Mouse (Mus musculus) limb, embryonic 12.5 days (tissue): ENCODE measurements around the gene Fbh1. TPM values are rescaled to one million over a fixed set of nuclear protein-coding genes. Genes with fewer than 3 reads are reported as not detected.
A peak's percentile ranks its signal among the peaks of the same experiment; 100 is the strongest.

Experiments used
- ATAC-seq: fragments of 200-750 bp; cut with Nextera tagmentation; 2 replicates; pipeline ENCODE4 v1.8.0; 2017; ENCODE audit warnings: low read depth, moderate TSS enrichment; ENCODE audit not compliant: insufficient number of reproducible peaks, insufficient read depth, low FRiP score, low TSS enrichment
- H3K27ac ChIP-seq: fragments of 300-500 bp; sonication (generic); 2 replicates; pipeline ENCODE4 v1.5.1; 2016; ENCODE audit warnings: mild to moderate bottlenecking, moderate library complexity
- H3K27me3 ChIP-seq: fragments of 300-500 bp; sonication (generic); 2 replicates; pipeline ENCODE4 v1.6.1; 2016; ENCODE audit warnings: mild to moderate bottlenecking, moderate library complexity
- H3K36me3 ChIP-seq: fragments of 300-500 bp; sonication (generic); 2 replicates; pipeline ENCODE4 v1.6.1; 2016; ENCODE audit warnings: mild to moderate bottlenecking, moderate library complexity
- H3K4me1 ChIP-seq: fragments of 300-500 bp; sonication (generic); replicated peaks from 2 replicates; pipeline ENCODE4 v1.6.1; 2016
- H3K4me2 ChIP-seq: fragments of 300-500 bp; sonication (generic); 2 replicates; pipeline ENCODE4 v1.6.1; 2016; ENCODE audit warnings: mild to moderate bottlenecking, moderate library complexity
- H3K4me3 ChIP-seq: fragments of 300-500 bp; sonication (generic); replicated peaks from 2 replicates; pipeline ENCODE4 v1.5.1; 2016; ENCODE audit warnings: mild to moderate bottlenecking
- H3K9ac ChIP-seq: fragments of 300-500 bp; sonication (generic); replicated peaks from 2 replicates; pipeline ENCODE4 v1.6.1; 2016; ENCODE audit warnings: mild to moderate bottlenecking, moderate library complexity
- H3K9me3 ChIP-seq: fragments of 300-500 bp; sonication (generic); 2 replicates; pipeline ENCODE4 v1.6.1; 2016; ENCODE audit warnings: mild to moderate bottlenecking, moderate library complexity
- WGBS: fragments of 180-500 bp; shearing (Covaris S2); methylation state at CpG from one replicate; pipeline ENCODE4 v1.1.7; 2016; 5-methylcytosine and 5-hydroxymethylcytosine counted together
- polyA plus RNA-seq: library from polyadenylated mRNA; unstranded; fragments of >200 nt; fragmentation: Nextera tagmentation; extraction: Ambion mirVana; gene quantifications from 2 replicates; pipeline ENCODE4 v1.2.1, GENCODE M21; 2016

Gene Fbh1
- 144 and 146 TPM in 2 replicates for polyA plus RNA-seq

DNA sequence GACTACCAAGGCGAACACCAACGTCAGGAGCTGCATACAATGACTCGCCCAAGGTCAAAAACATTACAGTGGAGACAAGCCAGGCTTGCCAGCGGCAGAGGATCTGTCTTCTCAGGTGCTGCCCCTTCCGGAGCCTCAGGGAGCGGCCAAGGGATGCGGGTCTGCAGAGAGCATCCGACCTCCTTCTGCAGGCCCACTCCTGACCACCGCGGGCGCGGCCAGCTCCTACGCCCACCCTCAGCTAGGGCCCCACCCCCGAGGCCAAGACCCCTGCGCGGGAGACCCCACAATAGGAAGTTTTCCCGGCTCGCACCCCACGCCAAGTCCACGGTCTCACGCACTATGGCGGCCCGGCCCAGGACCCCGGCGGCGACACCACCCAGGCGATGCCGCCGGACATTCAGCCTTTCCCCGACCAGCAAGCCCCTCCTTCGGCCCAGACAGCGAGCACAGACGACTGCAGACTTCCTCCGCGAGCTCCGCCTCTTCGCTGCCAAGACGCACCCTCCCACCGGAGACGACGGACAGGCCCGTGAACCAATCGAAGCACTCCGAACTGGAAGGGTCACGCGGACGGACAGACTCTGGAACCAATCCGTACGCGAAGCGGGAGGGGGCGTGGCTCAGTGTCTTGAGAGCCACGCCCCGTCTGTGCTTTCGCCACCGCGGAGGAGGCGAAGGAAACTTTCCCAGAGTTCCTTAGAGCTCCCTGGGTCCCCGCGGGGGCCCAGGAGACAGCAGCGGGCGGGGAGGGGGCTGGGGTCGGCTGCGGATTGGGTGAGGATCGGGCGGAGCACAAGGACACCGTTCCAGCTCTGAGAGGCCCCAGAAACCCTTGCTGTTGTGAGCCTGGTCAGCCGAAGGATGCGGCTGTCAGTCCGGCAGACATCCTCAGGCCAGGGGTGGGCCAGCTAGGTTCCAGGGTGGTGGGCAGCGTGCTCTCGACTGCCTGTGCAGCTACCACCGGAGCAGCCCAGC is at the start of gene Fbh1, which contains the start of gene Ankrd16:
Fbh1 (minus strand) TSS at position 492 of the 978 bp plus-strand sequence.
Ankrd16 (plus strand) TSS at position 786 of the 978 bp plus-strand sequence.
- H3K9me3 ChIP-seq = no peaks in the 10 kb centered on the region
- ATAC-seq = peak; percentile 96
- WGBS = under 1% methylated on average over 73 of the region's 73 CpGs
- H3K36me3 ChIP-seq = peaks cover 21% of the 10 kb centered on the region
- peak within 1 kb of the TSS; percentile 94 for H3K27ac ChIP-seq
- H3K4me1 ChIP-seq = peaks cover 23% of the 10 kb centered on the region
- H3K27me3 ChIP-seq = no peaks in the 10 kb centered on the region
- H3K4me2 ChIP-seq = peak within 1 kb of the TSS; percentile 78
- peak within 1 kb of the TSS; percentile 78 for H3K4me3 ChIP-seq
- H3K9ac ChIP-seq = peak within 1 kb of the TSS; percentile 83

DNA sequence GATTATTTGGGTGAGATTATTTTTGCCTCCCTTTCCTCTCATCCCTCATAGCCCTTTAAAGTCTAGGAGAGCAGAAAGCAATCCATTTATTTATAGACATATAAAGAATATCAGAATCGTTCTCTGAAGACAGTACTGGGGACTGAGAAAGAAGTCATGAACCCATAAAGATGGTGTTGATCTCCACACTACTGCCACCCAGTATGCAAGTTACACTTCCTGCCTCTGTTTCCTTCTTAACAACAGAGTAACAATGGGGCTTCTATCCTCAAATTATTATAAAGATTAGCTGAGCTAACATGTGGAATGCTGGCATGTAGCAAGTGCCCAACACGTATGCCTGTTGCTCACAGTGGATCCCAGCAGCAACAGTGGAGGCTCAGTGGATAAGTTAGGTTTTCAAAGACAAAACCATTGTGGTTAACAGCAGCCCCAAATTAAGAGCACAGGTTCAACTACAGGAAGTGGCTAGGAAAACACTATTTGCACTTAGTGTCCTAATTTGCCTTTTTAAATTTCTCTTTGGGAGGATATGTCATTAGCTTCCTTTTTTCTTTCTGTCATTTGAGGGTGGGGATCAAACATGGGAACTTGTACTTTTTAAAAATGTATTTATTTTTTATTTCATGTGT is 24.0 kb upstream of the Fbh1 start:
- Histone ChIP-seq H3K4me1 (no peaks in the 10 kb centered on the region), H3K36me3 (no peaks in the 10 kb centered on the region), H3K9ac (no peak overlapping the region), H3K27me3 (no peaks in the 10 kb centered on the region), H3K4me3 (no peak overlapping the region), H3K27ac (no peak overlapping the region), H3K9me3 (no peaks in the 10 kb centered on the region), H3K4me2 (no peak overlapping the region)
- no peak for ATAC-seq
- WGBS = 84% methylated on average over 2 of the region's 2 CpGs

DNA sequence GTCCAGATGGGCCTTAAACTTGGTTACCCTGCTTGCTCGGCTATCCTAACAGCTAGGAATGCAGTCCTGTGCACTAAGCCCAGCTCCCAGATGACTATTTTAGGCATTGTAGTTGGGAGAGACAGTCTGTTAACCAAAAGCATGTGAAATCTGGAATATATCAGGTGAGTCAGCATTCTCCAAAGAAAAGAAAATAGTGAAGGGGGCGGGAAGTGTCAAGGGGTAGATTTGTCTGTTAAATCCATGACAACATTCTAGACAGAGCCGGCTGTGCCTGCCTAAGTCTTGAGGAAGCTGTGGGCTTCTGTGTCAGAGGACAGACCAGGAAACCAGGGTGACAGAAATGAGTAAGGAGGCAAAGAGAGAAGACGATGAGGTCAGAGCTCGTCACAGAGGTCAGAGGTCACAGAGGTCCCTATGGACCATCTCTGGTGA is 20.6 kb upstream of the Fbh1 start:
- Histone ChIP-seq H3K4me2 (no peak overlapping the region), H3K27me3 (no peaks in the 10 kb centered on the region), H3K9ac (no peak overlapping the region), H3K9me3 (no peaks in the 10 kb centered on the region), H3K36me3 (peaks cover 16% of the 10 kb centered on the region), H3K4me3 (no peak overlapping the region), H3K4me1 (no peaks in the 10 kb centered on the region), H3K27ac (no peak overlapping the region)
- peak; percentile 33; the same call in 1 of the 2 replicates for ATAC-seq
- 58% methylated on average over 5 of the region's 5 CpGs for WGBS

DNA sequence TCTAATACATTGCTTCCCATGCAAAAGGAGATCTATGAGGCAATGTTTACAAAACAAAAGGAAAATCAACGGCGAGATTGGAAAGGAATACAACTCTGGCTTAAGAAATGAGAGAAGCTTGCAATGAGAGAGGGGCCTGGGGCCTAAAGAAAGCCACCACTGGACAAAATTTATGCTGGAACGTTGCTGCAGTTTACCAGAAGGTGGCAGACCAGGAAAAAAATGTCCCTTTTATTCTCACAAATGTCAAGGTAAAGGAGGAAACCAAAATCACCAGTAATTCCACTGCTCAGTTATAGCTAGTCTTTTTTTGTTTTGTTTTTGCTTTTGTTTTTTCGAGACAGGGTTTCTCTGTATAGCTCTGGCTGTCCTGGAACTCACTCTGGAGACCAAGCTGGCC is 17.3 kb upstream of the Fbh1 start:
- no peak for ATAC-seq
- H3K4me3 ChIP-seq = no peak overlapping the region
- WGBS = 78% methylated on average over 4 of the region's 4 CpGs

DNA sequence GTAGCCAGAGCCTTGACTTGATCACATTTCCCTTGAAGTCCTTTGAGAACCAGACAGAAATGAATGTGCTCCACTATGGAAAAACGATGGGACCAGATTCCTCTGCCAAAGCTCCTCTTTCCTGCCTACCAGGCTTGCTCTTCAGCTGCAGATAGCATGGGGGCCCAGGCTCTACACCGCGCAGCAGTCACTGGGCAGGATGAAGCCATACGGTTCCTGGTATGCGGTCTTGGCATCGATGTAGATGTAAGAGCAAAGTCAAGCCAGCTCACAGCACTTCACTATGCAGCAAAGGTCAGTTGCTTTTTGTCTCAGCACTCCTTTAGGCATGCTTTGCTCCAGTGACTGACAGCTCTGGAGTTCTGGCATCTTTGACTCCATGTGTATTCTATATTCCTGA is 6.8 kb upstream of the Fbh1 start:
- no peak overlapping the region for H3K9ac ChIP-seq
- WGBS = 89% methylated on average over 6 of the region's 6 CpGs
- no peaks in the 10 kb centered on the region for H3K9me3 ChIP-seq
- peaks cover 85% of the 10 kb centered on the region for H3K36me3 ChIP-seq
- no peak overlapping the region for H3K4me2 ChIP-seq
- H3K27me3 ChIP-seq = no peaks in the 10 kb centered on the region
- H3K27ac ChIP-seq = no peak overlapping the region
- ATAC-seq = no peak
- H3K4me3 ChIP-seq = no peak overlapping the region
- H3K4me1 ChIP-seq = peaks cover 7% of the 10 kb centered on the region

More for the DNA sequence above, 17.3 kb upstream of the Fbh1 start:
- Histone ChIP-seq H3K27me3 (no peaks in the 10 kb centered on the region), H3K9ac (no peak overlapping the region), H3K27ac (no peak overlapping the region), H3K4me2 (no peak overlapping the region), H3K4me1 (no peaks in the 10 kb centered on the region), H3K36me3 (peaks cover 45% of the 10 kb centered on the region), H3K9me3 (no peaks in the 10 kb centered on the region; the same call in 1 of the 2 replicates)

DNA sequence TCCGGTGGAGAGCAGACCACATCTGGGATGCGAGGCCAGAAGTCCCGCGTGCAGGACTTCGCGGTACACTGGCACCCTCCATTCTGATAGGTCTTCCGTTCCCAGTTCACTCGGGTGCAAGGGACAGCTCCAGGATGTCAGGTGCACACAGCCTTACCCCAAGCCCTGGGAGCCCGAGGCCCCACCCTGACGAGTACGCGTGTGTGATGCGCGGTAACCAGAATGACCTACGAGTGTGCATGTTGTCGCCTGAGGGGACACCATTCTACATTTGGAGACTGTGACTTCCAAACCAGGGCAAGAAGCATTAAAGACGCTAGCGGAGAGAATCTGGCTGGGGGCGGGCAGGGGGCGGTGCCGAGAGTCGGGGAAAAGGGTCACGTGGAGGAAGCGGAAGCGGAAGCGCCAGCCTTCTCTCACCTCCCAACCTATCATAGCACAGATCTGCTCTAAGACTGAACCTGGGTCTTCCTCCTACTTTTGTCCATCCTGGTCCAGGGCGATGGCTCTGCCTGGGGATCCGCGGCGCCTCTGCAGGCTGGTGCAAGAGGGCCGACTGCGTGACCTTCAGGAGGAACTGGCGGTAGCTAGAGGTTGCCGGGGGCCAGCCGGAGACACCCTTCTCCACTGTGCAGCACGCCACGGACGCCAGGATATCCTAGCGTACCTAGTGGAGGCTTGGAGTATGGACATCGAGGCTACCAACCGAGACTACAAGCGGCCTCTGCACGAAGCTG is 873 bp upstream of the Fbh1 start:
- peaks cover 23% of the 10 kb centered on the region for H3K4me1 ChIP-seq
- under 1% methylated on average over 43 of the region's 43 CpGs for WGBS
- peak overlapping the region; percentile 75 for H3K4me2 ChIP-seq
- H3K9ac ChIP-seq = peak overlapping the region; percentile 76
- H3K4me3 ChIP-seq = peak overlapping the region; percentile 78
- H3K27me3 ChIP-seq = no peaks in the 10 kb centered on the region
- H3K27ac ChIP-seq = peak overlapping the region; percentile 94
- H3K36me3 ChIP-seq = peaks cover 30% of the 10 kb centered on the region
- ATAC-seq = peak; percentile 86
- H3K9me3 ChIP-seq = no peaks in the 10 kb centered on the region

DNA sequence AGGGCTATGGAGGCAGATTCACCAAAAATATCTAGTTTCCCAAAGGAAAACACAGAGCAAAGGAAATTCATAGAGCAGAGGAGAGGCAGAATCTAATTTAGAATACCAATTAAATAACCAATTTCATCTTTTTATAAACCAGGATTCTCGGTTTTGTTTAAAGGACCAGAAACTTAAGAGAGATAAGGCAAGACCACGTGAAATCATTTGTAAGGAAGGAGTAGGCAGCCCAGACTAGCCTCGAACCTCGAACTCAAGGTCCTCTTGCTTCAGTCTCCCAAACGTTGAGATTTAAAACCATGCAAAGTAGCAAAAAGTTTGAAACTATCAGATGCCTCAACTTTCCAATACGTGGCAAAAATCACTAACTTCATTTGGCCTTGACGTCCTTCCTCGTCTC is 967 bp downstream of the Fbh1 start:
- peak overlapping the region; percentile 83; the same call in 1 of the 2 replicates for H3K9ac ChIP-seq
- WGBS = 54% methylated on average over 8 of the region's 8 CpGs
- no peak overlapping the region for H3K27ac ChIP-seq

DNA sequence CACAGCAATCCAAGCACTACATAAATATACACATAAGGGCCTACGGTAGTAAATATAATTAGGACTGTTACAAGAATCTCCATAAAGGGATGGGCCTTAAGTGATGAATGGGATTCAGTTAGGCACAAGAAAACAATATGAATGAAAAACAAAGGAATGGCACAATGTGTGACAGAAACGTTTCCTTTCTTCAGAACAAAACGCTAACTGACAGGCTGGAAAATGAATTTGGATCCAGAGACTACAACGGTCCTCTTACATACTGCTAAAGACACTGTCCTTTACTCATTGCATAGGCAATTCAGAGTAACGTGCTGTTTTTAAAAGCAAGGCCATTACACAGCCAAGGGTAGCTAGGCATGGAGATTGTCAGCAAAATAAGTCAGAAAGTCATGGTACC is 2.3 kb downstream of the Fbh1 start:
- Histone ChIP-seq H3K9ac (no peak overlapping the region), H3K4me2 (no peak overlapping the region), H3K27ac (no peak overlapping the region), H3K4me3 (no peak overlapping the region), H3K4me1 (peaks cover 23% of the 10 kb centered on the region), H3K9me3 (no peaks in the 10 kb centered on the region), H3K27me3 (no peaks in the 10 kb centered on the region), H3K36me3 (peaks cover 4% of the 10 kb centered on the region; the same call in 1 of the 2 replicates)
- no peak for ATAC-seq
- WGBS = 87% methylated on average over 5 of the region's 5 CpGs

More for the DNA sequence above, 967 bp downstream of the Fbh1 start:
- Histone ChIP-seq H3K9me3 (no peaks in the 10 kb centered on the region), H3K27me3 (no peaks in the 10 kb centered on the region), H3K4me3 (peak overlapping the region; percentile 78), H3K4me1 (peaks cover 23% of the 10 kb centered on the region), H3K36me3 (peaks cover 11% of the 10 kb centered on the region), H3K4me2 (peak overlapping the region; percentile 78)
- ATAC-seq = no peak

DNA sequence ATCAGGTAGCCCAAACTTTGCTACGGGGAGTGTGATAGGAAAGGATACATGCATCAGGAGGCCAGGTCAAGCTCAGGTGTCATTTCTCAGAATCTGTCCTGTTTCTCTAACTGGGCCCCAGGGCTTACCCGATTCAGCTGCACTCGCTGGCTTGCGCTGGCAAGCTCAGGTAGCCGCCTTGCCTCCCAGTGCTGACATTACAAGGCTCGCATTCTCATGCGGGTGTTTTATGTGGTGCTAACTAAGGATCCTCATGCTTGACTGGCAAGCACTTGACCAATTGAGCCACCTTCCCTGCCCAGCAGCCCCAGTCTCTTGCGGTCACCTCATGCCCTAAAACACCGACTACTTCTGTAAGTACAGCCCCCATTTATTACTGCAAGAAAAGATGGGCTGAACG is 3.0 kb downstream of the Fbh1 start:
- peaks cover 19% of the 10 kb centered on the region for H3K4me1 ChIP-seq
- H3K9ac ChIP-seq = no peak overlapping the region
- peaks cover 6% of the 10 kb centered on the region; the same call in 1 of the 2 replicates for H3K36me3 ChIP-seq
- no peak overlapping the region for H3K27ac ChIP-seq
- 81% methylated on average over 10 of the region's 10 CpGs for WGBS
- no peak for ATAC-seq
- no peak overlapping the region for H3K4me2 ChIP-seq
- no peaks in the 10 kb centered on the region for H3K27me3 ChIP-seq
- H3K9me3 ChIP-seq = no peaks in the 10 kb centered on the region
- no peak overlapping the region for H3K4me3 ChIP-seq

DNA sequence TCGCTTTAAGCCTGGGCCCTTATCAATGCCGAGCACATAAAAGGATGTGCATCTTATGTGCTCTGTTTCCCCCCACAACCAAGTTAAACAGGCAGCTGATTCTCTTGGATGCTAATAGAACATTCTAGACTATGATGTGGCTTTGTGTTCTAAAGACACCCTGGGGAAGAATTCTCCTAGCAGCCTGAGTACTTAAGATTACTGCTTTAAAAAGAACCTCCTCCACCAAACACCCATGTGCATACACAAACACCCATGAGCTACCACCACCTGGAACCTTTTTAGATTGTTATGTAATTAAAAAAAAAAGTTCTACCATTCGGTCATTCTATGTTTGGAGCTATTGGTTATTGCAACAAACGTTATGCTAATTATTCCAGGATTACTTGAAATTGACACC is 5.0 kb downstream of the Fbh1 start:
- peaks cover 13% of the 10 kb centered on the region; the same call in 1 of the 2 replicates for H3K4me1 ChIP-seq
- WGBS = 79% methylated on average over 4 of the region's 4 CpGs
- ATAC-seq = no peak

More for the DNA sequence above, 5.0 kb downstream of the Fbh1 start:
- Histone ChIP-seq H3K9me3 (no peaks in the 10 kb centered on the region), H3K36me3 (peaks cover 24% of the 10 kb centered on the region), H3K4me2 (no peak overlapping the region), H3K9ac (no peak overlapping the region), H3K4me3 (no peak overlapping the region), H3K27ac (no peak overlapping the region), H3K27me3 (no peaks in the 10 kb centered on the region)
